Mouse (Mus musculus) right cerebral cortex, postnatal 25 days (tissue): ENCODE results near the gene B3gat1.
A peak's percentile ranks its signal among the peaks of the same experiment; 100 is the strongest.

Source experiments
- DNase-seq: peaks from one replicate; pipeline ENCODE4 v3.0.0; 2022

The B3gat1 gene

DNA sequence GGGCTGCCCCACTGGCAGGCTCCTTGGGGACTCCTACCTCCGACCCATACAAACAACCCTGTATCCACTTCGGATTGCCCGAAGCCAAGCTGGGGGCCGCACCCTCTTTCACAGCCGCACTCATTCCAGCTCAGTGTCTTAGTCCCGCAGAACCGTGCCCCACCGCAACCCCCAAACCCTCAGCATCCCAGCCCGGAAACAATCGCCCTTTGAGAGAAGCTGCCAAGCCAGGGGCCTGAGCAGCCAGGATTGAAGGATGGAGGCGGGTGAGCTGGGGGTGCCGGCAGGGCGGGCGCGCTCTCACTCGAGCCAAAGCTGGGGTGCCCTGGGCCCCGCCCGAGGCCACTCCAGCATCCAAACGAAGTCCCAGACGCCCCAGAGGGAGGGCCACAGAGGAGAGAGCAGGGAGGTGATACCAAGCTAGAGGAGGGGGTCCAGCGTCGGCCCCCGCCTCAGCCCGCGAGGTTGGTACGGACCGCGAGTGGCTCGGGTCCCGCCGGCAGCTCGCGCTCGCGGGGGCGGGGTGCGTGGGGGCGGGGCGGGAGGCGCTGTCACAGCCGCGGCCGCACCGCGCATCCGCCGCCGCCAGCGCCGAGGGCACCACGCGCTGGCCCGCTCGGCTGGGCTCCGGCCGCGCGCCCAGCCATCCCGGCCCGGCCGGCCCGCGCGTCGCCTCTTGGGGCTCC is at the start of gene B3gat1:
B3gat1 (plus strand) TSS at position 523 of the 686 bp plus-strand sequence.
- peak; percentile 66 for DNase-seq

GRCm38 (mm10) chr9:26689171-26689570 is 44.4 kb upstream of the B3gat1 start:
- no peak for DNase-seq

GRCm38 (mm10) chr9:26689956-26690698 is 43.4 kb upstream of the B3gat1 start:
- no peak for DNase-seq

- no peak for DNase-seq
Measured at GRCm38 (mm10) chr9:26692641-26693040, 40.9 kb upstream of the B3gat1 start.

DNA sequence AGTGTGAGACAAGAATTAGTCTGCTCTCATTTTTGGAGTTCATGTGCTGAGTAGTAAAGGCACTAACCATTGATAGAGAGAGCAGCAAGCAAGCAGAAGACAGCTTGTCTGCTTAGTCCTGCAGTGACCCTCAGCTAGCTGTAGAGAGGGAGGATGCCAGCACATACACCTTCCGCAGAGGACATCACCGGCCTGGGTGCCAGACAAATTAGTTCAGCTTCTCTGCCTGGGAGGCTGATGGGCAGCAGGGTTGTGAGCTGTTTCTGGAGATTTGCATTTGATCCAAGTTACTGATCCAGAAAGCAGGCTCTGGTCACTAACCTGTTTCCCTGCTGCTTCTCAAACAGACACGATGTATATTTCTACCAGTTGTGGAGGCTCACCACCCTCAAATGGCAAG is 38.9 kb upstream of the B3gat1 start:
- DNase-seq: no peak

- peak; percentile 44 for DNase-seq
Measured at GRCm38 (mm10) chr9:26695178-26695577, 38.4 kb upstream of the B3gat1 start.

GRCm38 (mm10) chr9:26698286-26698685 is 35.2 kb upstream of the B3gat1 start:
- DNase-seq: no peak

DNA sequence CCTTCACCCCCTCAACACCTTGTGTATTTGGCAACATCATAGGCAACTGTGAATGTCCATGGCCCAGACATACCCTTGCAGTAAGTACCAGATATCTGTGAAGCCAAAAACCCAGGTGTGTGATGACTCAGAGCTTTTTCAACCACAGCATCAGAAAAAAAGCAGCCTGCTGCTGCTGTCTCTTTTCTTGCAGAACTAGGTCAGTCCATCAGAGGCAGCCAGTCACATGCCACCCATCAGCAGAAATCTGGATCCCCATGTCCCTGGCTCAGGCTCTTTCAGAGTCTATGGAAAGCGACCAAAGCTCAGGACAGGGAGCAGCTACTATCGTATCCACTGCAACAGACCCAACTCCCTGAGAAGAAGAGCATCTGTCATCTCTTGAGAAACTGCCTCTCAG is 33.2 kb upstream of the B3gat1 start:
- peak; percentile 28 for DNase-seq

DNA sequence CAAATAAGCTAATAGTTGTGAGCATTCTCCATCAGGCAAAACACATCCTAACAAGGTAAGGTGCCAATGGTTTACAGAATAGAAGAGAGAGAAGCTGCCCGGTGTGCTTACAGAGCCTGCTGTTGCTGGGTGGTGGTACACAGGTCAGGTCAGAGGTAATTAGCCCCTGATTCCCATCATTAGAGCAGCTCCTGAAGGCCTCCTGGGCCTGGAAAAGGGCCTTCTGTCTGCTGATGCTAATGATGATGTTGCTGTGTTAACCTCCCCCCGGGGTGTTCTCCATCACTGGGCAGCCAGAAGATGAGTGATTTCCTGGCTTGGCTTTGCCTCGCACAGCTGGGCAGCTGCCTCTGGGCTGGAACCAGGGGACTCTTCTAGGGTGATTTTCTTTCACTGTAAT is 15.1 kb upstream of the B3gat1 start:
- DNase-seq: no peak

DNA sequence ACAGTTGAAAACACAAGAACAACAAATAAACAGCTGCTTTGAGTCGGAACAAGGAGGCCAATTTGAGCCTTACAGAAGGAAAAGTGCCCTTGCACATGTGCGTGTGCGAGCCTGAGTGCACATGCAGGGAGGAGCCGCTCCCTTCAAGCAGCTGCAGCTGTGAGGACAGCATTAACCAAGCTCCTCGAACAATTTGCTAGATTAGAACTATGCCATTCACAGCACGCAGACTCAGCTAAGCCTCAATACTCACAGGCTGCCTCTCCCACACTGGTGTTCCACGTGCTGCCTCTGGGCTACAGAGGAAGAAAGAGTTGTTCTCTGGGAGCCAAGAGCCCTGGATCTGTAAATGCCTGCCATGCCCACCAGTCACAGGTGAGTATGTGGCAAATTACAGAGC is 11.8 kb upstream of the B3gat1 start:
- DNase-seq: no peak

- DNase-seq: no peak
Measured at GRCm38 (mm10) chr9:26725709-26726108, 7.8 kb upstream of the B3gat1 start.

- no peak for DNase-seq
Measured at GRCm38 (mm10) chr9:26727445-26727844, 6.1 kb upstream of the B3gat1 start.

GRCm38 (mm10) chr9:26728556-26728955 is 5.0 kb upstream of the B3gat1 start:
- no peak for DNase-seq

DNA sequence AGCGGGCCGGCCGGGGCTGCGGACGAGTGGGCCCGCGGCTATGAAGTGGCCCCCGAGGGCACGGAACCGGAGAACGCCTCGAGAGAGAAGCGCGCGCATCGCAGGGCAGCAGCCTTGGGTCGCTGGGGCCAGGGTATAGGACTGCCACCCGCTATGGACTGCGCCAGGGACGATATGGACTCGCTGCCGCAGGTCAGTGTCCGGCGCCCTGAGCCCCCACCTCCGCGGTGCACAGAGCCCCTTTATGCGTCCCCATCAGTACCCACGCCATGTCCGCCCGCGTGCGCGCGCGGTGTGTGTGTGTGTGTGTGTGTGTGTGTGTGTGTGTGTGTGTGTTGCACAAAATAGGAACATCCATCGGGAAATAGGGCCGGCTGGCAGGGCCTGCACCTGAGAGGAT is 458 bp downstream of the B3gat1 start:
- DNase-seq: peak; percentile 55

DNA sequence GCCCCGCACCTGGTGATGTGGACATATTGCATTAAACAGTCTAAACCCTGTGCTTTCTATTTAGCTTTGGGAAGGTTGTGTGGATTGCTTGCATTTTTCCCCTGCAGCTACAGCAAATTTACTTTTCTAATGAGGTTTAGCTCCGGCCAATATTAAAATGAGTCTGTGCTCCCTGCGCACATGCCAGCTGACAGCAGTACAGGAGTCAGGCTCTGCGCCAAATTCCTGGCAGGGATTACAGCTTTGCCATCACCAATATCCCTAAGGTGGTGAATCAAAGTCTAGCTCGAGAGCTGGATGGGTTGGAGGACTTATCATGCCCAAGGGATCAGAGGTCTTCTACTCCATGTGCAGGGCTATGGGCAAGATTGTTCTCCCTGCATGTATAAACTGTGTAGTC is 3.6 kb downstream of the B3gat1 start:
- no peak for DNase-seq

DNA sequence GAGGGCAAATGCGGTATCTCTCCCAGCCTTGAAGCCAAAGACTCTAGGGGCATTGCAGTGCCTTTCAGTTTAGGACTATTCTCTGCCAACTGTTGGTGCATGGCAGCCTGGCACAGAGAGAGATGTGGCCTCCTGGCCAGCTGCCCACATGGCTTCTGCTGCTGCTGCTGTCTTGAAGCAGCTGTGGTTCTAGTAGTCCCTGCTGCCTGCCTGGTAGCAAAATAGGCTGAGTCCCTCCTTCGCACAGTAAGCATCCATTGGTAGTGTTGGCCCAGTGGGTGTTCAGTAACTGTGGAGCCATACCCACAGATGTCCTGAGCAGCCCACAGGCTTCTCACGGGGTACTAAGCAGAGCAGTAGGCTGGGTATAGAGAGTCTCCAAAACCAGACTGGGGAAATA is 9.3 kb downstream of the B3gat1 start:
- DNase-seq: no peak

GRCm38 (mm10) chr9:26747121-26747520 is 13.6 kb downstream of the B3gat1 start:
- no peak for DNase-seq

- no peak for DNase-seq
Measured at GRCm38 (mm10) chr9:26748893-26749292, 15.4 kb downstream of the B3gat1 start.

GRCm38 (mm10) chr9:26760081-26760480 is 26.6 kb downstream of the B3gat1 start:
- DNase-seq: peak; percentile 74

GRCm38 (mm10) chr9:26760576-26760975 is 27.0 kb downstream of the B3gat1 start:
- no peak for DNase-seq

- DNase-seq: no peak
Measured at GRCm38 (mm10) chr9:26762477-26762876, 28.9 kb downstream of the B3gat1 start.

DNA sequence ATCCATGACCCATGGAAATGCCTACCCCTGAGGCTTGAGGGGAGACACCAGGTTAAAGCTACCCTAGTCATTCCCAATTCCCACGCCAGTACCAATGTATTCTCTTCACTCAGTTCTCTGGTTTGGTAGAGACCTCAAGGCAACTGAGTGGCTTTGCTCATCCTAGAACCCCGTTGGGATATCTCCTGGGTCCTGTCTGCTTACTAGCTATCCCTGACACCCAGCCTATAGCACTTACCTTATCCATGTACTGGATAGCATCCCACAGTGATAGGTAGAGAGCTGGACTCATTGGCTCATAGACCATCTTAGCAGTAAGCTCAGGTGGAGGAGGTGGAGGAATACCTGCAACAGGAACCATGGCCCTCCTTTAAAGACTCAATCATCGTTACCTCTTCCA is 34.7 kb downstream of the B3gat1 start:
- no peak for DNase-seq

- DNase-seq: no peak
Measured at GRCm38 (mm10) chr9:26775700-26776099, 42.2 kb downstream of the B3gat1 start.

- DNase-seq: no peak
Measured at GRCm38 (mm10) chr9:26776122-26776902, 42.8 kb downstream of the B3gat1 start.
